Mouse (Mus musculus) T-helper 17 cell (primary cell): ENCODE measurements around the gene Tspoap1.

Experiments
- in situ Hi-C, 2 experiments: fragments of 300-600 bp; cut with MboI, MseI; formaldehyde crosslinking; loops; 1 replicate in 1 of 2; 2 replicates in 1 of 2; pipeline ENCODE4 v1.15.1; 2025; ENCODE audit warnings: high pct_unique_total_duplicates in 2 of 2

The Tspoap1 gene

DNA sequence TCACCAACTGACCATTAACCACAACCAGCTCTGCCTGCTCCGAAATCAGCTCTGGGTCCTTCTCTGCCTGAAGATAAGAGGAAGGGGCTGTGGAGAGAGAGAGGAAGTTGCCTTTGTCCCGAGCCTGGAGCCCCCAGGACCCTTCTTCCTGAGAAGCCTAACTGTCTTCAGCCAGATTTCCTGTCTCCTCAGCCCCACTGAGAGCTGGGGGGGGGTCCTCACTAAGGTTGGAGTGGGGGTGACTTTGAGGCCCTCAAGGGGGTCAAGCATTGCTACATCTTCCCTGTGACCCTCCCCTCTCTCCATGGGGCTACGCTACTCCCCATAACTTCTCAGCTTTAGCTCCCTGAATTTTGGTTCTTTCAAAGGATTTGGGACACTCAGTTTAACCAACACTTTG lies 33.1 kb downstream of the Tspoap1 start, which contains the start of gene Mpo:
Gene Mpo, plus strand, starts transcription at position 122 of the 400 bp plus-strand sequence.
- in situ Hi-C loops: no loop called here

GRCm38 (mm10) chr11:87801711-87802275 lies 41.5 kb downstream of the Tspoap1 start:
- in situ Hi-C loops: no loop called here

GRCm38 (mm10) chr11:87802621-87803020 lies 42.3 kb downstream of the Tspoap1 start:
- in situ Hi-C loops: no loop called here

- in situ Hi-C loops: no loop called here
Measured at GRCm38 (mm10) chr11:87805448-87805847, 45.1 kb downstream of the Tspoap1 start.

DNA sequence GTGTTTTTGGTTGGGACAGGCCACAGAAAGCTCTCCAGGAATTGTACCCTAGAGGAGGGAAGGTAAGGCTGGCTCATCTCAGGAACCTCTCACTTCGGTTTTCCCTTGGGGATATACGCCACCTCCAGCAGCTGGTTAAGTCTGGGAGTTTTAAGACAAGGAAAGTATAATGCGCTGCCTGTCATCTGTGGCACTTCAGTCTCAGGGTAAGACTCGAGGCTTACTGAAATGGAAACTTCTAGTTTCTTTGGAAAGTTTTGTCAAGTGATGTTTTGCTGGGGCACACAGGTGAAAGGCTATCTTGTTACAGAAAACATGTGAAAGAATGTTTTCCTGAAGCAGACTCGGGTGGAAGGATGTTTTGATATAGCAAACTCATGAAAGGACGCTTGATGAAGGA lies 47.1 kb downstream of the Tspoap1 start:
- in situ Hi-C loops: no loop called here

DNA sequence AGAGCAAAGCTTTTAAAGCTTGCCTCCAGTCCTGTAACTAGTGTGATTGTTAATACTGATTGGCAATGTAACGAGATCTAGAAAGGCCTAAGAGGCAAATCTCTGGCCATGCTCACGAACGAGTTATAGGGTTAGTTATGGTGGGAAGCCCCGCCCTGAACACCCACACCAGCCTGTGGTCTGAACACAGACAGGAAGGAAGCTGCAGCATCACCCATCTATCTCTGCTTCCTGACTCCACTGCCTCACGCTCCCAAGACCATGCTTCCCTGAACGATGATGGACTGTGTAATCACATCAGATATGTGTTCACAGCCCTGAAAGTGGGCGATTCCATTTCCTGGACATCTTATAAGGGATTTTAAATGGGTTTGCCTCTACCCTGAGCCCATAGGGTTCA lies 47.9 kb downstream of the Tspoap1 start:
- in situ Hi-C loops: no loop called here

GRCm38 (mm10) chr11:87811396-87811795 lies 51.1 kb downstream of the Tspoap1 start:
- in situ Hi-C loops: no loop called here

DNA sequence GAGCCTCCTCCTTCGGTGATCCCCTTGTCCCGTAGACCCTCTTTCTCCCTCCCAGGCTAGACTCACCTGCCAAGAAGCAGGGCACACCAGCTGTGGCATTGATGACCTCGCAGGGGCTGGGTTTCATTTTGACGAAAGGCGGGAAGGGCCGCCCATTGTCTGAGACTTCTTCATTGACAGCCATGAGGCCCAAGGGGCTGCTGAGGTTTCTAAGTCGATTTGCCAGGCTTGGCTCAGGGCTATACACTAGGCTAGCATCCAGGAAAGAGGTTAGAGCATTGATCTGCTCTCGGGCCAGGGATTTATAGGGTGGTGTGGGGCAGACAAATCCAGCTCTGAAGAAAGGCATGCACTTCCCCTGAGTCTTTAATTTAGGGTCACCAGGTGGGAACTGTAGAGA lies 54.5 kb downstream of the Tspoap1 start:
- in situ Hi-C loops: no loop called here

DNA sequence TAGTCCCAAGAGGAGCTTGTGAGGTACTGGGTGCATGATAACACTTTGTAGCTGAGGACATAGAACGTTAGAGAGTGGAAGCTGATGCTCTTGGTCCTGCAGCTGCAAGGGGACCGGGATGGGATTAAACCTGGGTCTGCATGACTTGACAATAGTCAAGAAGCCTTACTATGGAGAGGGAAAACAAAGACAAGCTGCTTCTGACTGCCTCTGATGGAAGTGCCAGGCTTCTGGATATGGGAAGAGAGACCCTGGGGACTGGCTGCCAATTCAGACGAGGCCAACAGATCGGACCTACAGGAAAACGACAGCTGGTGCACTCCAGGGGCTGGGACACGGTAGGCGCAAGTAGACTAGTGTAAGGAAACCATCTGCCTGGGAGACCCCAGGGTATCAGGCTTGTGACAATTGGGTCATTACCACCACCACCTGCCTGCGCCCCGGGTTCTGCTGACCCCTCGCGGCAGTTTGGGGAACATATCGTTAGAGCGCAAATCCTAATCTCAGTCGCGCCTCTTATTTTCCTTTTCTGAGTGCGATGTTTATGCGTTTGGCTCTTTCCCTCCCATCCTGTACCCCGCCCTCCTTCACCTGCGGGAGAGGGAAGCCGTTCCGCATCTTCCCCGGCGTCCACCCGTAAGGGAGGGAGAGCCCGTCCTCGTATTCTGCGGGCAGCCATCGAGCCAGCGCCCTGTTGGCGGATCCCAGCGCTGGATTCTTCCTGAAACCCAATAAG lies 56.5 kb downstream of the Tspoap1 start:
- in situ Hi-C loops: no loop called here

DNA sequence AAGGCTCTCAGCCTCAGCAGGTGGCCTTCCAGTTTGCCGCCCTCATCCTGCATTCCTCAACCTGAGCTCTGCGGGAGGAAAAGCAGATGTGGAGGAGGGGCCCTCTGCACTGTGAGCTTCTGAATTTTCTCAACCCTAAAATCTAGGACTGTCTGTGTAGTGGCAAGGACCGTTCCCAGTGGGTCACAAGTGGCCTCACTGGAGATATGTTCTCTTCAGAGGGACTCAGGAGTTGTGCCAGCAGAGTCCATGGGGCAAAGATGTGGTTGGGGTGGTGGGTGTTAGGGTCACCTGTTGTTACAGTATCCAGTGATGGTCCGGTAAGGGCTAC lies 57.1 kb downstream of the Tspoap1 start:
- in situ Hi-C loops: no loop called here

- in situ Hi-C loops: no loop called here
Measured at GRCm38 (mm10) chr11:87821502-87821901, 61.2 kb downstream of the Tspoap1 start.

DNA sequence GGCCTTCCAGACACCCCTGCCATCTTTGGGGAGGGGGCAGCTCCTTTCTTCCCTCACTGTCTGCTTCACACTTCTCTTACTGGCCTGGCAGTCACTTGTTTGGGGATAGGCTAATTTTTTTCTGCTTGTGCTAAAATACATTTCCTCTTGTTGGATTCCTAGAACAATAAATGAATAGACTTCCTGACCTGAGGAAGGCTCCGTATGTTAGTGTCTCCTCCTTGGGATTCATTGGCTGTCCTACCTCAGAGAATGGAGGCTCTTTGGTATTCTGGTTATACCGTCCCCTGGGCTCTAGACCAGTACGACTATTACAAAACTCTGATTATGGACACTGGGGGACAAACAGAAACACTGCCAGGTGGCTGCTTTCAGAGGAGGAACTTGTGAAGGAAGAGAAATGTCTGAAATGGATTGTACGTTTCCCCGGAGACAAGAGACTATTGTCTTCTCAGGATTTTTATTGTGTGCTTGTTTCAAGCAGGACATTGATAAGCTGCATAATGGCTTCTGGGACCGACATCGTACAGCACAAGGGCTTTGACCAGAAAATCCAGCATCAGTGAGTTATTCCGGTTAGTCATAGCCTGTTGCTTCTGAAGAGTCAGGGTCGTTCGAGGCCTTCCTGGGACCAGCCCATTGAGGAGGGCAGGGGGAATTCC lies 68.0 kb downstream of the Tspoap1 start, which contains the start of gene Lpo:
Gene Lpo, minus strand, starts transcription at position 51 of the 662 bp plus-strand sequence.
- in situ Hi-C loops: no loop called here
